28 mouse cellular contexts compared by ENCODE assay signal in the genomic region with DNA sequence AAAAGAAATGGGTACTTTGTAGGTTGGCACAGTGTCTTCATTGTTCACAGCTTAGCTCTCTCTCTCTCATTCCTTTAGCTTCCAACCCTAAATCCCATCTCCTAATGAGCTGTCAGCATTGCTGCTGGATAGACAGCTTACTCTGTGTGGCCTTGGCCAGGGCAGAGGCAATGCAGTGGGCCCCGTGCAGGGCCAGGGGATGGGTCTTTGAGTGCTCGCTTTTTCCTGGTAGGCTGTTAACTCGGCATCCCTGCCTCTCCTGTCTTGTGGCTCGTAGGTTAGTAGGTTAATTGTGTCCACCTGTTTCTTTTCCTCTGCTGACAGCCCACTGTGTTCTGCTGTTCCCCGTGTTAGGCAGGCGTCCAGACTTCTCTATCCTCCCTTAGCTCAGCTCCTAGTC. TPM values are rescaled to one million over a fixed set of nuclear protein-coding genes. Genes with fewer than 3 reads are reported as not detected.
DNase-seq lines count a peak whose midpoint lies in the region; ATAC-seq lines count a peak whose summit lies in the region.
"Had no signal": no experiment of that assay in that cellular context is flagged by ENCODE, and none has a peak within 500 bp of the region (broad histone marks: within the 10 kb centered on the region; RNA-seq: fewer than 3 reads in every experiment).

No protein-coding gene starts in this region.

- H3K27ac ChIP-seq in limb, embryonic 11.5 days (replicated peaks; ENCODE audit: low read depth, low read length): no peak overlapping the region
- H3K27ac ChIP-seq: embryonic facial prominence, embryonic 15.5 days; gastrocnemius, adult 2 months; hindbrain, embryonic 15.5 days; intestine, embryonic 15.5 days; layer of hippocampus, adult 2 months; limb, embryonic 13.5 days; liver, embryonic 12.5 days had no signal

- no peak for ATAC-seq in limb, embryonic 11.5 days (ENCODE audit: insufficient number of reproducible peaks, low FRiP score, low TSS enrichment, low read depth)
- ATAC-seq: intestine, embryonic 15.5 days; liver, embryonic 12.5 days had no signal

- H3K27me3 ChIP-seq in limb, embryonic 11.5 days (ENCODE audit: control insufficient read depth, insufficient read depth, low read length): no peaks in the 10 kb centered on the region
- H3K27me3 ChIP-seq: embryonic facial prominence, embryonic 15.5 days; hindbrain, embryonic 15.5 days; intestine, embryonic 15.5 days; limb, embryonic 13.5 days; liver, embryonic 12.5 days had no signal

- no peak overlapping the region for H3K4me2 ChIP-seq in limb, embryonic 11.5 days (ENCODE audit: low read depth, severe bottlenecking)
- H3K4me2 ChIP-seq: embryonic facial prominence, embryonic 15.5 days; hindbrain, embryonic 15.5 days; intestine, embryonic 15.5 days; limb, embryonic 13.5 days; liver, embryonic 12.5 days; midbrain, embryonic 11.5 days had no signal

- intact Hi-C loops in heart, postnatal 36 days (cut with DNase I): no loop called here

- H3K9me3 ChIP-seq in limb, embryonic 11.5 days (ENCODE audit: control insufficient read depth, low read length): no peaks in the 10 kb centered on the region; the same call in 1 of the 2 replicates
- H3K9me3 ChIP-seq: embryonic facial prominence, embryonic 15.5 days; heart, embryonic 10.5 days; intestine, embryonic 15.5 days; liver, embryonic 12.5 days had no signal

- peak; percentile 36 to 40 for DNase-seq in cerebellum, postnatal 10 days
- no peak for DNase-seq in cerebellum, adult 18-20 months
- peak; percentile 61 for DNase-seq in heart, adult 11 months
- DNase-seq in heart, postnatal 36 days: no peak
- DNase-seq in embryo, embryonic 11 days: peak; percentile 53
- peak; percentile 33 for DNase-seq in limb, embryonic 11.5 days (ENCODE audit: low spot score)
- DNase-seq in kidney, adult 9 months: no peak
- no peak for DNase-seq in urinary bladder, postnatal 25 days (ENCODE audit: low spot score)
- DNase-seq: adrenal gland, postnatal 25 days; cerebellum, adult 11 months; gastrocnemius, adult 2 months; kidney, postnatal 25 days; lung, adult 18-20 months; lung, postnatal 14 days; right cerebral cortex, postnatal 25 days; spleen, adult 18-20 months; thymus, adult 18-20 months; thymus, postnatal 4 days had no signal

- WGBS in limb, embryonic 11.5 days: 14% methylated on average over 6 of the region's 6 CpGs

- H3K4me3 ChIP-seq in limb, embryonic 11.5 days (ENCODE audit: low read depth, low read length): no peak overlapping the region
- H3K4me3 ChIP-seq: embryonic facial prominence, embryonic 15.5 days; gastrocnemius, adult 2 months; heart, embryonic 10.5 days; hindbrain, embryonic 15.5 days; intestine, embryonic 15.5 days; layer of hippocampus, adult 2 months; limb, embryonic 13.5 days; liver, embryonic 12.5 days had no signal

- no peaks in the 10 kb centered on the region for H3K36me3 ChIP-seq in limb, embryonic 11.5 days (ENCODE audit: control insufficient read depth, insufficient read depth, low read length)
- H3K36me3 ChIP-seq: embryonic facial prominence, embryonic 15.5 days; heart, embryonic 10.5 days; hindbrain, embryonic 15.5 days; intestine, embryonic 15.5 days; limb, embryonic 13.5 days; liver, embryonic 12.5 days had no signal

- peaks cover 7% of the 10 kb centered on the region; the same call in 1 of the 2 replicates for H3K4me1 ChIP-seq in limb, embryonic 11.5 days (ENCODE audit: control insufficient read depth, insufficient read depth, low read length)
- H3K4me1 ChIP-seq: hindbrain, embryonic 15.5 days; intestine, embryonic 15.5 days; liver, embryonic 12.5 days had no signal

- H3K9ac ChIP-seq in limb, embryonic 11.5 days (ENCODE audit: low read length): no peak overlapping the region
- H3K9ac ChIP-seq: embryonic facial prominence, embryonic 15.5 days; hindbrain, embryonic 15.5 days; intestine, embryonic 15.5 days; limb, embryonic 13.5 days; liver, embryonic 12.5 days had no signal

RNA-seq across cellular contexts. Expression of a gene that starts 35.8 kb away (rescaled TPM):
- 100 to 1,000 TPM; 237 to 263 TPM for total RNA-seq in heart, postnatal 36 days (2021)
- polyA plus RNA-seq in limb, embryonic 11.5 days (2014; fragmentation: Nextera tagmentation; extraction: Ambion mirVana): 1.4 and 1.7 TPM in 2 replicates
- total RNA-seq: hematopoietic stem cell, adult 5-6 weeks; megakaryocyte progenitor cell, adult 5-6 weeks had no signal
- polyA plus RNA-seq: midbrain, embryonic 11.5 days had no signal

Comparison
In these comparisons a context has a peak if more than half of its experiments do, and no peak if none do; other contexts are left out.
1. DNase-seq: peak in cerebellum, postnatal 10 days (2 of 2), heart, adult 11 months (single experiment), embryo, embryonic 11 days (single experiment) and limb, embryonic 11.5 days (single experiment); none in cerebellum, adult 18-20 months (0 of 2), heart, postnatal 36 days (0 of 2), kidney, adult 9 months (single experiment) and urinary bladder, postnatal 25 days (single experiment).